Mouse (Mus musculus) spleen, adult 2 months (tissue): Measurements from ENCODE around the gene Lrrc4c. TPM values are rescaled to one million over a fixed set of nuclear protein-coding genes. Genes with fewer than 3 reads are reported as not detected.

Experiments used
- DNase-seq, 2 experiments: peaks; one replicate each; pipeline versions ENCODE4 v3.0.0 to v3.0.0-alpha.2; 2012 to 2021; ENCODE audit warnings: low spot score in 2 of 2, low read depth in 1 of 2
- H3K27ac ChIP-seq: fragments of 200-500 bp; 2 replicates; pipeline ENCODE4 v1.5.1; 2012; ENCODE audit warnings: low read length, inconsistent platforms; ENCODE audit not compliant: insufficient read depth
- H3K27me3 ChIP-seq: fragments of 200-500 bp; 2 replicates; pipeline ENCODE4 v1.6.1; 2012; ENCODE audit warnings: mild to moderate bottlenecking, moderate library complexity, low read length, inconsistent platforms; ENCODE audit not compliant: control insufficient read depth, insufficient read depth
- H3K36me3 ChIP-seq: fragments of 200-500 bp; 2 replicates; pipeline ENCODE4 v1.6.1; 2012; ENCODE audit warnings: mild to moderate bottlenecking, low read length, inconsistent platforms; ENCODE audit not compliant: control insufficient read depth, insufficient read depth
- H3K4me1 ChIP-seq: fragments of 200-500 bp; 2 replicates; pipeline ENCODE4 v1.6.1; 2011; ENCODE audit warnings: inconsistent platforms; ENCODE audit not compliant: control insufficient read depth, insufficient read depth, insufficient read length
- H3K4me3 ChIP-seq: fragments of 200-500 bp; 2 replicates; pipeline ENCODE4 v1.5.1; 2011; ENCODE audit warnings: mild to moderate bottlenecking, inconsistent platforms; ENCODE audit not compliant: insufficient read depth, insufficient read length; ENCODE audit errors: extremely low read depth
- CTCF ChIP-seq: fragments of 200-500 bp; IDR thresholded peaks from 2 replicates; pipeline ENCODE4 v1.5.1; 2011; ENCODE audit warnings: mild to moderate bottlenecking, inconsistent platforms; ENCODE audit not compliant: insufficient read depth, insufficient read length, insufficient replicate concordance; ENCODE audit errors: extremely low read depth
- POLR2A ChIP-seq: fragments of 200-500 bp; IDR thresholded peaks from 2 replicates; pipeline ENCODE4 v1.6.1; 2011; ENCODE audit warnings: low read depth, low read length, inconsistent platforms
- WGBS: fragments of 180-500 bp; shearing (Covaris S2); methylation state at CpG from one replicate; pipeline ENCODE4 v1.1.7; 2018; 5-methylcytosine and 5-hydroxymethylcytosine counted together
- polyA plus RNA-seq: library from polyadenylated mRNA; depleted of rRNA; stranded (reverse); fragments of >200 nt; gene quantifications from 2 replicates; pipeline ENCODE4 v1.2.3, GENCODE M21; 2012

Gene Lrrc4c
- polyA plus RNA-seq, 1 experiment, result 0.43 TPM

GRCm38 (mm10) chr2:97604688-97605215, 1286.8 kb downstream of the Lrrc4c start:
- no peak for DNase-seq
- Histone ChIP-seq H3K4me1 (no peaks in the 10 kb centered on the region), H3K27ac (no peak overlapping the region), H3K4me3 (no peak overlapping the region; the same call in 1 of the 2 replicates), H3K36me3 (no peaks in the 10 kb centered on the region), H3K27me3 (no peaks in the 10 kb centered on the region)
- TF ChIP-seq POLR2A, result no peak
- no peak for TF ChIP-seq CTCF
- WGBS, result 75% methylated on average over 3 of the region's 3 CpGs

GRCm38 (mm10) chr2:97609436-97609835, 1291.5 kb downstream of the Lrrc4c start:
- Histone ChIP-seq H3K27me3 (no peaks in the 10 kb centered on the region), H3K4me1 (no peaks in the 10 kb centered on the region), H3K27ac (no peak overlapping the region), H3K4me3 (no peak overlapping the region), H3K36me3 (no peaks in the 10 kb centered on the region)
- TF ChIP-seq CTCF (no peak), POLR2A (no peak)
- DNase-seq, result no peak

DNA sequence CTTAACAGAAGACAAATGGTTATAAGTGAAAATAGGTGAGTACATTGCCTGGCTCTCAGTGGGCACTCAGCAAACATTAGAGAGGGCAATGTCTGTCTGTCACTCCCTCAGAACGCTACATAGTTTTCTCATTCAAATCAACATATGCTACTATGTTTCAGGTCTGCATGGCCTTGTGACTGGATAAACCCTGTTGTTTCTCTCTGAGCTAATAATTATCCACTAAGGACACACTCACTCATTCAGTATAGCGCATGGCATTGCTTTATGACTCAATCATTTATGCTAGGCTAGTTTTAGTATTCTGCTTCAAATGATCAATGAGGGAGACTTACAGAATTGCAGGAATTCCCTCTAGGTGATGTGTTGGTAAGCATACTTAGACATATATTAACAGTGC, 1292.6 kb downstream of the Lrrc4c start:
- TF ChIP-seq CTCF, result no peak
- Histone ChIP-seq H3K4me1 (no peaks in the 10 kb centered on the region), H3K27ac (no peak overlapping the region), H3K4me3 (no peak overlapping the region), H3K27me3 (no peaks in the 10 kb centered on the region), H3K36me3 (no peaks in the 10 kb centered on the region)
- WGBS, result 88% methylated on average over 2 of the region's 2 CpGs
- no peak for DNase-seq

DNA sequence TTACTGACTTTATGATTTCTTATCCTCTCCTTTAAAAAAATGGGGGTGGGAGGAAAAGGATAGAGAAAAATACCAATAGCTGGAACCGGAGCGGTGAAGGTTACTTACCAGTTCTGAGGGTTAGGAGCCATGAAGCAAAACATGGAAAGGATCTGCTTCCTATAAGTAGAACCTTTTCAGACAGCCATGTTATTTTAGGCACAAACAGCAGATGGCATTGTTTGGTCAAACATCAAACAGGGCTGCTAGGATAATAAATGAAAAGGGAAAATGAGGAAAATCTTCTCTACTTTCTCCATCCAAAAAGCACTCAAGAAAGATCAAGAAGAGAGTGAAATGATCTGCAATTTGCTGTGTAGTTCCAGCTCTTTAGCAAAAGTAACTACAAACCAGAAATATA, 1296.8 kb downstream of the Lrrc4c start:
- TF ChIP-seq CTCF (no peak), POLR2A (no peak)
- Histone ChIP-seq H3K27me3 (no peaks in the 10 kb centered on the region), H3K36me3 (no peaks in the 10 kb centered on the region), H3K27ac (no peak overlapping the region), H3K4me1 (no peaks in the 10 kb centered on the region), H3K4me3 (no peak overlapping the region)
- DNase-seq, result no peak
- WGBS, result 84% methylated on average over 2 of the region's 2 CpGs

DNA sequence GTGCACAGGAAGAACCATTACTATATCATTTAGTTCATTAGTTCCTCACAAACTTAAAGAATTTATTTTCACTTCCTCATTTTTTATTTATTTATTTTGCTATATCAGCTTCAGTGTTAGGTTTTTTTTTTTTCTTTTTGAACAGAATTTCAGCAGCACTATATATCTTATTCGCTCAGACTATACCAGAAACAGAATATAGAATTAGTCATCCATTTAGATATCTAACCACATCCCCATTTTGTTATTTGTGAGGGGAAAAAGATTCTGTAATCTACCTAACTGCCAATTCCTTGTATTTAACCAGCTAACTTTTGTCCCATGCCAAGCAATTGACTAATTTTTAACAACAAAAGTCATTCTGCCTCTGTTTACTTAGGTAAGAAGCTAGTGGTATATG, 1300.6 kb downstream of the Lrrc4c start:
- H3K36me3 ChIP-seq, result no peaks in the 10 kb centered on the region

DNA sequence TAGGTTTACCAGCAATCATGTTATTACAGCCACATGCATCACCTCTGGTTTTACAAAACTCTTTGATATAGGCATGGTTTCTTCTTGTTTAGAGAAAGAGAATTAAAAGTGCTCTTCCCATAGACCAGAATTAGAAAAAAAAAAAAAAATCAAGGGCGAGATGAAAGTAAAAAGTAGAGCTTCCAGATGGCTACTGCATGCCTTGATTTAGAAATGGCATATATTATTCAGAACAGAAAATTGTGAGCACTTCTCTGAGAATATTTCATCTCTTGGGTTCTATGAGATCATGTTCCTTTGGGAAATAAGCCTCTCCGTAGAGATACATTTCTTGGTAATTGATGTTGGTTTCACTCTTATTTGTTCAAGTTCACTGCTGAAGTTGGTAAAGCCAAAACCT, 1322.0 kb downstream of the Lrrc4c start:
- Histone ChIP-seq H3K27ac (no peak overlapping the region), H3K4me1 (no peaks in the 10 kb centered on the region), H3K36me3 (no peaks in the 10 kb centered on the region), H3K27me3 (no peaks in the 10 kb centered on the region), H3K4me3 (no peak overlapping the region)
- WGBS, result 87% methylated on average over 2 of the region's 2 CpGs
- no peak for DNase-seq
- TF ChIP-seq CTCF (no peak), POLR2A (no peak)

More for the DNA sequence above, 1300.6 kb downstream of the Lrrc4c start:
- DNase-seq, result no peak
- TF ChIP-seq CTCF (no peak), POLR2A (no peak)
- H3K4me3 ChIP-seq, result no peak overlapping the region
- H3K27me3 ChIP-seq, result no peaks in the 10 kb centered on the region
- H3K27ac ChIP-seq, result no peak overlapping the region
- WGBS, result 67% methylated on average over 1 of the region's 1 CpGs
- H3K4me1 ChIP-seq, result no peaks in the 10 kb centered on the region

DNA sequence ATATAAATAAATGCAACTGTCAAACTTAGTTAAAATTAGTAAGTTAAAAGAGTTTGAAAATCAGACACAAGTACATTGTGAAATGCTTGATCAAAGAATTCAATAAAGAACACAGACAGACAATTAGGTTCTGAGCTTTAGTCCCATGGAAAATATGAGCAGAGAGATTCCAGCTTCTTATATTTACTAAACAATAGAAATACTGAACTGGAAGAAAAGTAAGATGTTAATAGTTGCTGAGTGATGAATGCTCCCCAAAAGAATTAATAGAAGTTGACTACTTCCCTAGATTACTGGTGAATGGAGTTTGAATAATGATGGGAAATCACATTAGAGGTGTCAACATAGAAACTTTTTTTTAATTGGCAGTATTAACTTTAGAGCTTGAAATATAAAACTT, 1323.7 kb downstream of the Lrrc4c start:
- H3K27me3 ChIP-seq, result no peaks in the 10 kb centered on the region
- TF ChIP-seq CTCF (no peak), POLR2A (no peak)
- H3K36me3 ChIP-seq, result no peaks in the 10 kb centered on the region
- H3K27ac ChIP-seq, result no peak overlapping the region
- DNase-seq, result no peak
- no peak overlapping the region for H3K4me3 ChIP-seq
- no peaks in the 10 kb centered on the region for H3K4me1 ChIP-seq
